Mouse (Mus musculus) ES-E14 (cell line): ENCODE results near the gene Ndufs2. TPM values are rescaled to one million over a fixed set of nuclear protein-coding genes. Genes with fewer than 3 reads are reported as not detected.
"Not testable (repeated sequence)": the region's sequence is repeated elsewhere in the genome, so short reads cannot be mapped to it uniquely, and the experiment has no call there.

Experiments
- DNase-seq: peaks from one replicate; pipeline ENCODE4 v3.0.0-alpha.2; 2013; ENCODE audit warnings: low read depth, low spot score
- H3K27ac ChIP-seq: 2 replicates; pipeline ENCODE4 v1.5.1; 2012; ENCODE audit warnings: low read depth, mild to moderate bottlenecking, low read length, moderate library complexity, mixed read lengths; ENCODE audit not compliant: poor library complexity, insufficient read depth, severe bottlenecking
- H3K36me3 ChIP-seq: 2 replicates; pipeline ENCODE4 v1.6.1; 2012; ENCODE audit warnings: mild to moderate bottlenecking, low read length, moderate library complexity, mixed read lengths; ENCODE audit not compliant: control insufficient read depth, poor library complexity, insufficient read depth, severe bottlenecking
- H3K4me1 ChIP-seq, 2 experiments: fragments of 150-350 bp in 1 of 2; sonication (generic) in 1 of 2; 2 replicates each; pipeline ENCODE4 v1.6.1; 2012; ENCODE audit warnings: low read length in 2 of 2, mild to moderate bottlenecking in 1 of 2, mixed read lengths in 1 of 2; ENCODE audit not compliant: control insufficient read depth in 2 of 2, insufficient read depth in 2 of 2, poor library complexity in 1 of 2
- H3K4me3 ChIP-seq, 2 experiments: fragments of 150-350 bp in 1 of 2; sonication (generic) in 1 of 2; 2 replicates each; pipeline ENCODE4 v1.5.1; 2012; ENCODE audit warnings: low read length in 2 of 2, low read depth in 1 of 2, mild to moderate bottlenecking in 1 of 2, mixed read lengths in 1 of 2; ENCODE audit not compliant: insufficient read depth in 1 of 2, poor library complexity in 1 of 2, severe bottlenecking in 1 of 2
- H3K9ac ChIP-seq: 2 replicates; pipeline ENCODE4 v1.6.1; 2012; ENCODE audit warnings: low read depth, mild to moderate bottlenecking, low read length, mixed read lengths; ENCODE audit not compliant: poor library complexity, insufficient read depth, severe bottlenecking
- H3K9me3 ChIP-seq: fragments of 150-350 bp; sonication (generic); 2 replicates; pipeline ENCODE4 v1.6.1; 2012; ENCODE audit warnings: low read depth, mild to moderate bottlenecking, low read length; ENCODE audit not compliant: control insufficient read depth, insufficient read depth
- CHD2 ChIP-seq: IDR thresholded peaks from 2 replicates; pipeline ENCODE4 v1.6.1; 2014; ENCODE audit warnings: mild to moderate bottlenecking, low read depth, low read length, inconsistent platforms
- HCFC1 ChIP-seq: IDR thresholded peaks from 2 replicates; pipeline ENCODE4 v1.6.1; 2012; ENCODE audit warnings: low read length, inconsistent platforms, borderline replicate concordance; ENCODE audit not compliant: insufficient read depth
- MAFK ChIP-seq: IDR thresholded peaks from 2 replicates; pipeline ENCODE4 v1.6.1; 2014; ENCODE audit warnings: mild to moderate bottlenecking, low read depth, low read length, inconsistent platforms; ENCODE audit not compliant: insufficient read depth
- ZC3H11A ChIP-seq: IDR thresholded peaks from 2 replicates; pipeline ENCODE4 v1.6.1; 2012; ENCODE audit warnings: low read depth, mild to moderate bottlenecking, inconsistent platforms, low read length, borderline replicate concordance
- ZNF384 ChIP-seq: IDR thresholded peaks from 2 replicates; pipeline ENCODE4 v1.6.1; 2012; ENCODE audit warnings: low read depth, low read length, inconsistent platforms
- in situ Hi-C, 2 experiments: fragments of 600-800 bp; cut with MboI; formaldehyde crosslinking; loops; one replicate each; pipeline ENCODE4 v1.15.1; 2025; ENCODE audit warnings: low sequenced_read_pairs in 2 of 2, inconsistent platforms in 1 of 2; ENCODE audit not compliant: unreplicated experiment in 2 of 2
- total RNA-seq: library from RNA; depleted of rRNA; stranded (reverse); fragments of 300-350 nt; gene quantifications from 2 replicates; pipeline ENCODE4 v1.2.3, GENCODE M21; 2012

Gene Ndufs2
- total RNA-seq, 1 experiment: 175 TPM

GRCm38 (mm10) chr1:171245353-171245752, 5.8 kb downstream of the Ndufs2 start:
- Histone ChIP-seq H3K4me3 (no peak overlapping the region), H3K9me3 (no peaks in the 10 kb centered on the region), H3K4me1 (peaks cover 7 to 18% of the 10 kb centered on the region in 2 experiments), H3K27ac (no peak overlapping the region), H3K9ac (no peak overlapping the region), H3K36me3 (peaks cover 8% of the 10 kb centered on the region)
- TF ChIP-seq CHD2 (no peak), MAFK (no peak), ZC3H11A (no peak), ZNF384 (no peak), HCFC1 (no peak)
- in situ Hi-C loops: loop anchor here (10.0 to 25.0 kb wide), 2 partner anchors 131 to 358 kb away; partner anchors contain the start of genes Cfap126 (in 1 of the 2), Dusp12 (in 1 of the 2) and Gm26620 (in 1 of the 2)
- no peak for DNase-seq

- H3K27ac ChIP-seq, H3K9me3 ChIP-seq, DNase-seq, H3K9ac ChIP-seq, H3K4me3 ChIP-seq, H3K4me1 ChIP-seq: not testable (repeated sequence)
- in situ Hi-C loops: loop anchor here (5.0 to 25.0 kb wide), 3 partner anchors 127 to 355 kb away; partner anchors contain the start of genes Cfap126 (in 2 of the 2), Dusp12 (in 1 of the 2) and Gm26620 (in 1 of the 2)
- peaks cover 28% of the 10 kb centered on the region for H3K36me3 ChIP-seq
Measured at GRCm38 (mm10) chr1:171241952-171242351, 9.2 kb downstream of the Ndufs2 start.

GRCm38 (mm10) chr1:171240911-171241310, 10.3 kb downstream of the Ndufs2 start:
- in situ Hi-C loops: loop anchor here (5.0 to 25.0 kb wide), 3 partner anchors 126 to 354 kb away; partner anchors contain the start of genes Cfap126 (in 2 of the 2), Dusp12 (in 1 of the 2) and Gm26620 (in 1 of the 2)
- no peaks in the 10 kb centered on the region for H3K9me3 ChIP-seq
- H3K9ac ChIP-seq: no peak overlapping the region
- peaks cover 36% of the 10 kb centered on the region for H3K36me3 ChIP-seq
- no peak for TF ChIP-seq CHD2
- H3K4me1 ChIP-seq: peaks cover 2 to 6% of the 10 kb centered on the region in 2 experiments; a peak in 2 of 4 replicates
- no peak overlapping the region for H3K4me3 ChIP-seq
- no peak overlapping the region for H3K27ac ChIP-seq
- DNase-seq: no peak

- in situ Hi-C loops: loop anchor here (5.0 to 25.0 kb wide), 3 partner anchors 125 to 353 kb away; partner anchors contain the start of genes Cfap126 (in 2 of the 2), Dusp12 (in 1 of the 2) and Gm26620 (in 1 of the 2)
- H3K36me3 ChIP-seq: peaks cover 39% of the 10 kb centered on the region
Measured at GRCm38 (mm10) chr1:171239992-171240744, 11.0 kb downstream of the Ndufs2 start.

More at GRCm38 (mm10) chr1:171239992-171240744, 11.0 kb downstream of the Ndufs2 start:
- DNase-seq: no peak
- peaks cover 2 to 6% of the 10 kb centered on the region in 2 experiments; a peak in 2 of 4 replicates for H3K4me1 ChIP-seq
- no peak for TF ChIP-seq ZC3H11A
- TF ChIP-seq HCFC1: no peak
- no peak for TF ChIP-seq MAFK
- no peak for TF ChIP-seq CHD2
- TF ChIP-seq ZNF384: no peak
- H3K9ac ChIP-seq: no peak overlapping the region
- H3K9me3 ChIP-seq: no peaks in the 10 kb centered on the region
- H3K4me3 ChIP-seq: no peak overlapping the region
- no peak overlapping the region for H3K27ac ChIP-seq
